Mouse (Mus musculus) C2C12 (cell line): ENCODE results near the gene Ctxn1.

Source experiments
- CEBPB ChIP-seq: IDR thresholded peaks from one replicate; pipeline ENCODE4 v1.6.1; 2011; ENCODE audit warnings: low read depth, mild to moderate bottlenecking, control low read depth, moderate library complexity
- CTCF ChIP-seq: IDR thresholded peaks from one replicate; pipeline ENCODE4 v1.5.1; 2011; ENCODE audit not compliant: control insufficient read depth, insufficient read depth, insufficient read length
- FOSL1 ChIP-seq: IDR thresholded peaks from one replicate; pipeline ENCODE4 v1.8.0; 2011; ENCODE audit warnings: mild to moderate bottlenecking, low read length; ENCODE audit not compliant: poor library complexity, insufficient read depth, severe bottlenecking
- MAX ChIP-seq: IDR thresholded peaks from one replicate; pipeline ENCODE4 v1.6.1; 2011; ENCODE audit warnings: mild to moderate bottlenecking, control low read depth
- MYOG ChIP-seq: IDR thresholded peaks from one replicate; pipeline ENCODE4 v1.6.1; 2011; ENCODE audit not compliant: control insufficient read depth, insufficient read length; ENCODE audit errors: extremely low read depth
- USF1 ChIP-seq: IDR thresholded peaks from one replicate; pipeline ENCODE4 v1.6.1; 2011; ENCODE audit warnings: low read depth, mild to moderate bottlenecking, control low read depth, moderate library complexity

- no peak for TF ChIP-seq CTCF
- no peak for TF ChIP-seq USF1
- no peak for TF ChIP-seq MAX
- no peak for TF ChIP-seq CEBPB
- no peak for TF ChIP-seq MYOG
- no peak for TF ChIP-seq FOSL1
Observed at GRCm38 (mm10) chr8:4297822-4298221, 38.7 kb upstream of the Ctxn1 start.
